Mouse (Mus musculus) embryonic facial prominence, embryonic 11.5 days (tissue): ENCODE measurements at regions not wholly inside any gene's neighbourhood (a gene's known extent, or its start where the extent isn't known, plus 50 kb on each side); places are given as distances from the start of the nearest gene placed in this dataset.

Experiments used
- ATAC-seq: fragments of 200-750 bp; cut with Nextera tagmentation; replicated peaks from 2 replicates; pipeline ENCODE4 v1.8.0; 2017; ENCODE audit warnings: low read depth; ENCODE audit not compliant: insufficient number of reproducible peaks, low FRiP score, low TSS enrichment
- DNase-seq: peaks from one replicate; pipeline ENCODE4 v3.0.0-alpha.2; 2015; ENCODE audit warnings: low spot score
- H3K27ac ChIP-seq: fragments of 300-500 bp; sonication (generic); replicated peaks from 2 replicates; pipeline ENCODE4 v1.5.1; 2014; ENCODE audit warnings: mild to moderate bottlenecking, low read depth, low read length, control low read depth
- H3K27me3 ChIP-seq: fragments of 300-500 bp; sonication (generic); 2 replicates; pipeline ENCODE4 v1.6.1; 2014; ENCODE audit warnings: mild to moderate bottlenecking, low read length, moderate library complexity, mixed read lengths; ENCODE audit not compliant: control insufficient read depth, insufficient read depth
- H3K36me3 ChIP-seq: fragments of 300-500 bp; sonication (generic); replicated peaks from 2 replicates; pipeline ENCODE4 v1.6.1; 2014; ENCODE audit warnings: low read depth, mild to moderate bottlenecking, low read length, moderate library complexity, mixed read lengths; ENCODE audit not compliant: control insufficient read depth, insufficient read depth
- H3K4me1 ChIP-seq: fragments of 300-500 bp; sonication (generic); 2 replicates; pipeline ENCODE4 v1.6.1; 2014; ENCODE audit warnings: low read length, mixed read lengths; ENCODE audit not compliant: control insufficient read depth, insufficient read depth
- H3K4me2 ChIP-seq: fragments of 300-500 bp; sonication (generic); 2 replicates; pipeline ENCODE4 v1.6.1; 2014; ENCODE audit warnings: low read depth, mild to moderate bottlenecking, control low read depth, low read length, moderate library complexity
- H3K4me3 ChIP-seq: fragments of 300-500 bp; sonication (generic); 2 replicates; pipeline ENCODE4 v1.5.1; 2014; ENCODE audit warnings: low read depth, low read length, control low read depth
- H3K9ac ChIP-seq: fragments of 300-500 bp; sonication (generic); replicated peaks from 2 replicates; pipeline ENCODE4 v1.6.1; 2014; ENCODE audit warnings: mild to moderate bottlenecking, control low read depth, low read length
- H3K9me3 ChIP-seq: fragments of 300-500 bp; sonication (generic); replicated peaks from 2 replicates; pipeline ENCODE4 v1.6.1; 2016; ENCODE audit warnings: mild to moderate bottlenecking, low read length, inconsistent platforms, mixed read lengths; ENCODE audit not compliant: control insufficient read depth
- WGBS: fragments of 180-500 bp; shearing (Covaris S2); extraction: QIAGEN DNeasy Blood & Tissue Kit; methylation state at CpG from one replicate; pipeline ENCODE4 v1.1.7; 2014; 5-methylcytosine and 5-hydroxymethylcytosine counted together

DNA sequence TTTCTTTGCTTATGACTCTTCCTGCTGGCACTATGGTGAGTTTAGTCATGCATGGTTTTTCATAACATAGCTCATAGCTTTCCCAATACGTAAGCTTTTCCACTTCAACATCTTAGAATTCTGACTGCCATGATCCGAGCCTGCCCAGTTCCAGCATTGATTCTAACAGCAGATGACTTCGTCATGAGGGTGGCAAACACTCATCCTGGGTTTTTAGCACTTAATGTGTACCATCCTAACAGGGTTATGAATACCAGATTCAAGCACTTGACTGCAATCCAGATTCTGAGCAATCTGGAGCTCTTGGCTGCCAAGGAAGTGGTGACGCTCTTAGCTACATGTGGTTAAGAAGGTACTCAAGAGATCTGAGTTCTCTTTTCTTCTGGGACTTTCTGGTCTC lies 128.3 kb upstream of the Sem1 start:
- 88% methylated on average over 4 of the region's 4 CpGs for WGBS
- H3K4me2 ChIP-seq, result no peak overlapping the region
- no peak for DNase-seq
- H3K4me1 ChIP-seq, result no peaks in the 10 kb centered on the region
- H3K27me3 ChIP-seq, result no peaks in the 10 kb centered on the region
- no peak for ATAC-seq
- H3K9ac ChIP-seq, result no peak overlapping the region
- no peak overlapping the region for H3K4me3 ChIP-seq
- no peaks in the 10 kb centered on the region for H3K36me3 ChIP-seq
- no peaks in the 10 kb centered on the region for H3K9me3 ChIP-seq
- H3K27ac ChIP-seq, result no peak overlapping the region

GRCm38 (mm10) chr6:6709057-6709456 lies 130.6 kb upstream of the Sem1 start:
- no peak overlapping the region for H3K9ac ChIP-seq
- no peaks in the 10 kb centered on the region for H3K36me3 ChIP-seq
- H3K9me3 ChIP-seq, result no peaks in the 10 kb centered on the region
- H3K27me3 ChIP-seq, result no peaks in the 10 kb centered on the region
- H3K4me2 ChIP-seq, result no peak overlapping the region
- WGBS, result 80% methylated on average over 3 of the region's 3 CpGs
- H3K27ac ChIP-seq, result no peak overlapping the region
- no peak for DNase-seq
- H3K4me3 ChIP-seq, result no peak overlapping the region
- no peaks in the 10 kb centered on the region for H3K4me1 ChIP-seq
- no peak for ATAC-seq

DNA sequence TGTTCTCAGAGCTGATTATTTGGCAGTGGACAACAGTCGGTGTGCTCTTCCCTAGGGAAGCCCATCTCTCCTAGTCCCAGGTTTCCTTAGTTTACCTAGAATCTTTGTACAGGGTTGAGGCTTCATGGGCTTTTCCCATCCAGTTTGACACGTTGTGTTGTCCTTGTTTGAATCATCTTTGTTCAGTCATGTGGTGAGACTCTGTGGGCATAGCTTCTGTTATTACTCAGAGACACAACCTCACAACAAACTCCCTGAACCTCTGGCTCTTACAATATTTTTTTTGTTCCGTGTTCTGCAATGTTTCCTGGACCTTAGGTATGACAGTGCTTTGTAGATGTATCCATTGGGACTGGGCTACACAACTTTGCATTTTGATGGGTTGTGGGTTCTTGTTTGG lies 132.9 kb upstream of the Dlx6 start:
- H3K27ac ChIP-seq, result no peak overlapping the region
- no peak for DNase-seq
- no peak overlapping the region for H3K4me3 ChIP-seq
- H3K36me3 ChIP-seq, result no peaks in the 10 kb centered on the region
- no peaks in the 10 kb centered on the region for H3K9me3 ChIP-seq
- no peak overlapping the region for H3K9ac ChIP-seq
- ATAC-seq, result no peak
- 87% methylated on average over 3 of the region's 3 CpGs for WGBS
- H3K4me1 ChIP-seq, result no peaks in the 10 kb centered on the region
- no peak overlapping the region for H3K4me2 ChIP-seq
- no peaks in the 10 kb centered on the region for H3K27me3 ChIP-seq

GRCm38 (mm10) chr6:6745394-6745793 lies 117.7 kb upstream of the Dlx6 start:
- no peaks in the 10 kb centered on the region for H3K4me1 ChIP-seq
- H3K36me3 ChIP-seq, result no peaks in the 10 kb centered on the region
- no peak overlapping the region for H3K4me3 ChIP-seq
- H3K27ac ChIP-seq, result no peak overlapping the region
- H3K4me2 ChIP-seq, result no peak overlapping the region
- DNase-seq (no peak), ATAC-seq (no peak)
- H3K27me3 ChIP-seq, result no peaks in the 10 kb centered on the region
- no peaks in the 10 kb centered on the region for H3K9me3 ChIP-seq
- H3K9ac ChIP-seq, result no peak overlapping the region
- 71% methylated on average over 3 of the region's 3 CpGs for WGBS

GRCm38 (mm10) chr6:6779157-6779556 lies 84.0 kb upstream of the Dlx6 start:
- ATAC-seq (no peak), DNase-seq (no peak)
- Histone ChIP-seq H3K27me3 (no peaks in the 10 kb centered on the region), H3K9ac (no peak overlapping the region), H3K27ac (no peak overlapping the region), H3K4me2 (no peak overlapping the region), H3K9me3 (no peaks in the 10 kb centered on the region), H3K4me3 (no peak overlapping the region), H3K4me1 (no peaks in the 10 kb centered on the region), H3K36me3 (no peaks in the 10 kb centered on the region)
- 73% methylated on average over 1 of the region's 1 CpGs for WGBS

- H3K9ac ChIP-seq, result no peak overlapping the region
- H3K27ac ChIP-seq, result no peak overlapping the region
- H3K36me3 ChIP-seq, result no peaks in the 10 kb centered on the region
- H3K4me3 ChIP-seq, result no peak overlapping the region
- no peak overlapping the region for H3K4me2 ChIP-seq
- no peaks in the 10 kb centered on the region for H3K9me3 ChIP-seq
- no peaks in the 10 kb centered on the region for H3K27me3 ChIP-seq
- DNase-seq (no peak), ATAC-seq (no peak)
- H3K4me1 ChIP-seq, result no peaks in the 10 kb centered on the region
- WGBS, result 56% methylated on average over 3 of the region's 3 CpGs
Measured at GRCm38 (mm10) chr6:6781556-6781955, 81.6 kb upstream of the Dlx6 start.

DNA sequence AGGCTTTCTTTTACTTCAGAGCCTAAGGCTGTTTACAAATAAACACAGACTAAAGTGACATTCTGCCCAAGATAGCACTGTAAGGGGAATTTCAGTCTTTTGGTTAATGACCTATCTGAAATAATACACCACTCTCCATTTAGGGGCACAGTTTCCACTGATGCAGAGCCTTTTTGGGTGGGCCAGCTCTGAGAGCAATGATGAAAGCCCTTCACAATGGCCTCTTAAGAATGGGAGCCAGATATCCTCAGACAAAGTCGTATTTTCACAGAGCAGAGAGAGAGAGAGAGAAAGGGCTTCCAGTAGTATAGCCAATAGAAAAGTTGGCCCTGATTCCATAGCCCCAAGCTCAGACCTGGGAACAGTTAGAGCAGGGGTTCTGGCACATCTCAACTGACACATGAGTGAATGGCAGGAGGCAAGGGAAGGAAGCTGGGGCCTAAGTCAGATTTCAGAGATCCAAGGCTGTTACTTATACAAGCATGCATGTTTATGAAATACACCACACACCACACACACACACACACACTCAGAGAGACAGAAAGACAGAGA lies 77.1 kb upstream of the Dlx6 start:
- H3K9me3 ChIP-seq, result no peaks in the 10 kb centered on the region
- H3K27me3 ChIP-seq, result no peaks in the 10 kb centered on the region
- no peaks in the 10 kb centered on the region for H3K36me3 ChIP-seq
- H3K9ac ChIP-seq, result no peak overlapping the region
- no peak overlapping the region for H3K27ac ChIP-seq
- ATAC-seq (0 out of 2 replicates have a peak, but pooled peaks have one; percentile 34), DNase-seq (peak; percentile 53)
- WGBS, result 17% methylated on average over 1 of the region's 1 CpGs
- no peak overlapping the region for H3K4me3 ChIP-seq
- no peak overlapping the region for H3K4me2 ChIP-seq
- H3K4me1 ChIP-seq, result no peaks in the 10 kb centered on the region

GRCm38 (mm10) chr6:6787490-6787889 lies 75.6 kb upstream of the Dlx6 start:
- H3K4me2 ChIP-seq, result no peak overlapping the region
- H3K27me3 ChIP-seq, result no peaks in the 10 kb centered on the region
- ATAC-seq, result no peak
- no peaks in the 10 kb centered on the region for H3K9me3 ChIP-seq
- no peaks in the 10 kb centered on the region for H3K4me1 ChIP-seq
- H3K4me3 ChIP-seq, result no peak overlapping the region
- H3K36me3 ChIP-seq, result no peaks in the 10 kb centered on the region
- no peak for DNase-seq
- no peak overlapping the region for H3K9ac ChIP-seq
- no peak overlapping the region for H3K27ac ChIP-seq
- 55% methylated on average over 4 of the region's 4 CpGs for WGBS
